Mouse (Mus musculus): Measurements from ENCODE around the gene Ptpn5.
A peak's percentile ranks its signal among the peaks of the same experiment; 100 is the strongest.

The Ptpn5 gene

GRCm38 (mm10) chr7:47054666-47055065 is 78.8 kb downstream of the Ptpn5 start:
- DNase-seq: no peak

- DNase-seq: no peak
Measured at GRCm38 (mm10) chr7:47053287-47053686, 80.2 kb downstream of the Ptpn5 start.

GRCm38 (mm10) chr7:47052276-47052675 is 81.2 kb downstream of the Ptpn5 start:
- no peak for DNase-seq

GRCm38 (mm10) chr7:47051404-47052151 is 81.9 kb downstream of the Ptpn5 start:
- DNase-seq: peak; percentile 51 to 56

GRCm38 (mm10) chr7:47050766-47051165 is 82.7 kb downstream of the Ptpn5 start:
- DNase-seq: no peak

- peak; percentile 91 to 93 for DNase-seq
Measured at GRCm38 (mm10) chr7:47050366-47050765, 83.1 kb downstream of the Ptpn5 start, which contains the start of gene Tmem86a. Gene Tmem86a, plus strand, starts transcription at chr7:47050601.

- no peak for DNase-seq
Measured at GRCm38 (mm10) chr7:47042823-47043490, 90.5 kb downstream of the Ptpn5 start.

- no peak for DNase-seq
Measured at GRCm38 (mm10) chr7:47042121-47042520, 91.4 kb downstream of the Ptpn5 start.

- DNase-seq: no peak
Measured at GRCm38 (mm10) chr7:47041706-47042105, 91.8 kb downstream of the Ptpn5 start.

GRCm38 (mm10) chr7:47035426-47035825 is 98.1 kb downstream of the Ptpn5 start:
- DNase-seq: no peak

GRCm38 (mm10) chr7:47034785-47035384 is 98.6 kb downstream of the Ptpn5 start:
- DNase-seq: no peak

GRCm38 (mm10) chr7:47031371-47031770 is 102.1 kb downstream of the Ptpn5 start:
- no peak for DNase-seq

GRCm38 (mm10) chr7:47030517-47031193 is 102.8 kb downstream of the Ptpn5 start:
- no peak for DNase-seq

Data from spleen, adult 18-20 months (tissue).